Mouse (Mus musculus) hematopoietic stem cell, adult 5-6 weeks (primary cell): ENCODE measurements at regions not wholly inside any gene's neighbourhood (a gene's known extent, or its start where the extent isn't known, plus 50 kb on each side); places are given as distances from the start of the nearest gene placed in this dataset.
"Not testable (repeated sequence)": the region's sequence is repeated elsewhere in the genome, so short reads cannot be mapped to it uniquely, and the experiment has no call there.

ENCODE experiments used
- ATAC-seq, 2 experiments: fragments of 125-278 bp in 1 of 2; replicated peaks in 1 of 2; 2 replicates each; pipeline ENCODE4 v1.8.0; 2016 to 2017; ENCODE audit warnings: inconsistent platforms in 2 of 2, mild to moderate bottlenecking in 2 of 2, moderate number of reproducible peaks in 2 of 2, low read depth in 1 of 2, moderate TSS enrichment in 1 of 2; ENCODE audit not compliant: low FRiP score in 2 of 2, poor library complexity in 2 of 2, severe bottlenecking in 2 of 2, insufficient read depth in 1 of 2, low TSS enrichment in 1 of 2

- ATAC-seq, result not testable (repeated sequence)
Measured at GRCm38 (mm10) chr3:20729776-20730175, 362.8 kb upstream of the Agtr1b start.

DNA sequence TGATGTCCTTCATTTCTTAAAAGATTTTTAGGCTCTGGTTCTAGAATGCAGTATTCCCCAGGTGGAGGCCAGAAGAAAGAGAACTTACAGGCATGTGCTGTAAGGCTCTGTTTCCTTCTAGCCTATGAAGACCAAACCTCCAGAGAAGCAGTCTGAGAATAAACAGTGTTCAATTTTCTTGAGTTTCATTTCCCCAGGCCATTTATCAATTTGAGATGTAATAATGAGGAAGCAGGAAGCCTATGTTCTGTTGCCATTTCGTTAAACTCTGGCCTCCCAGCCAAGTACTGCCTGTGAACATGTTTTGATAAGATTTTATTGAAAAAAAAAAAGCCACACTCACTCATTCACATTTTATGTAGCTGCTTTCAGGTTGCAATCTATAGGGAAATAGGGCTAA is 347.7 kb upstream of the Agtr1b start:
- peak; percentile 48 to 82 for ATAC-seq

DNA sequence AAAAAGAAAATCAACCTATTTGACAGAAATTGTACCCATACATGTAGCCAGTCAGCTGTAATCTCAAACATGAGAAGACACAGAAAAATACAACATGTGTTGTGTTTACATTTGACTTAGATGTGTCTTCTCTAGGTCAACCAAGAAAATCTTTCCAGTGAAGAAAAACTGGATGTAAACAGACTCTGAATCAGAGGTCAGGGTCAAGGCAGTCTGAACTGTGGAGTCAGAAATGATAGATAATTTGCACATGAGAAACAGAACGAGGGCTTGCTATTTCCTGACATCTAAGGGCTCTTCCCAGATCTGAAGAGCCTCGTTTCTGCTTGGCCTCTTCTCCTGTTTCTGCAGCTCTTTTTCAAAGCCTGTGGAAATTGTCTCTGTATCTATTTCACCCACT is 342.7 kb upstream of the Agtr1b start:
- ATAC-seq, result no peak

DNA sequence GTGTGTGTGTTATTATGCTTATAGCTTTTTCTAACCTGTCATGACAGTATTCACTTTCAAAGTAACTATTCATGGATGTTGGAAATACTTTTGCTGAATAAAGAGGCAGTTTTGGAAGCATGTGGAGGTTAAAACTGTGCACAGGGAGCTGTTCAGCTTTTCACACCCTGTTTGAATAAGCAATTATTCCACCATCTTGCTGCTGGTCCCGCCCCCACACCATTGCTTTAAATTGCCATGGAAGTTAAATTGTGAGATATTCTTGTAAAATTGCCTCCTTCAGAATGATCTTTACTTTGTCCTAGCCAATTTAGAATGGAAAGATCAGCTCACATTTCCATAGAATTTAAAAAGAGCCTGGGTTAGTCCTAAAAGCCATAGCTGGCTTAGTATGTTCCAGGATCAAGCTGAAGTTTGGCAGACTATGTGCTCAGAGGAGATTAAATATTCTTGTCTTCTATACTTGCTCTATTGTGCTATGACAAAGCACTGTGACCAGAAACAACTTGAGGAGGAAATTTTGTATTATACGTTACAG is 328.4 kb upstream of the Agtr1b start:
- no peak for ATAC-seq

- ATAC-seq, result no peak
Measured at GRCm38 (mm10) chr3:20680944-20681494, 314.0 kb upstream of the Agtr1b start.

DNA sequence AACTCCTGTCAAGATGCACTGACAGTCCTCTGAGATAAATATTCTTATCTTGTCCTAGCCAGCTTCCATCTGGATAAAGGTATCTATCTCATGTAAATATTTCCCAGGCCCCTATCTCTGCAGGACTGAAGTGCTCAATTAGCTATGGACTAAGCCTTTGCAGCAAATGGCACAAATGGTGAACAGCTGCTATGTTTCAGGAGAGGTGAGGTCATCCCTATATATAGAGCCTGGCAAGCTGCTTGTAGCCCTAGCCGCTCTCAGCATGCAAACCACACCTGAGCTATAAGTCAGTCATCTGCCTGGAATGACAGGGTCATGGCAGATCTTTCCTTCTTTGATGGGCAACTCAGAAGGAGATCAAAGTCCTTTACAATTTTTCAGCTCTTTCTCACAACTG is 294.9 kb upstream of the Agtr1b start:
- ATAC-seq, result no peak

DNA sequence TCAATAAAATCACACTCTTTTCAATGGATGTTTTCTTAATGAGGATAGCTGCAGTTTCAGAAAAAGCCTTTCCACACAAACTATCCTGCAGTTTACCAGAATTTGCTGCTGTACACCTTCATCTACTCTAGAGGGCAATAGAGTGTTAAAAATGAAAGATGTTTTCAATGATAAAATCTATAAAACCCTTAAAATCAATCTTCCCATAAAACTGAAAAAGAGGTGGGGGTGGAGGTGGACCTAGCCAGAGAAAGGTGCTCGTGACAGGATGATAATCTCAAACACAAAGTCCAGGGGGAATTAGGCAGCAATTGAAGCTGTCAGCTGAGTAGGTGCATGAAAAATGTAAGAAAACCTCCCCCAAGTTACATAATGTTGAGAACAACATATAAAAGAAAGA is 288.4 kb upstream of the Agtr1b start:
- ATAC-seq, result peak; percentile 49 to 51; a peak in 3 of 4 replicates
